Mouse (Mus musculus) T-helper 2 cell (primary cell): ENCODE measurements around the gene Ppm1g.

Experiments
- in situ Hi-C: fragments of 300-600 bp; cut with MboI, MseI; formaldehyde crosslinking; loops from one replicate; pipeline ENCODE4 v1.15.1; 2025; ENCODE audit warnings: high pct_unique_total_duplicates

Ppm1g gene

GRCm38 (mm10) chr5:31220448-31221303, at the start of gene Ppm1g:
Gene Ppm1g, minus strand, starts transcription at chr5:31220687.
- in situ Hi-C loops = no loop called here

GRCm38 (mm10) chr5:31267686-31268085, 47.2 kb upstream of the Ppm1g start:
- in situ Hi-C loops = no loop called here

- in situ Hi-C loops = no loop called here
Measured at GRCm38 (mm10) chr5:31266101-31266500, 45.6 kb upstream of the Ppm1g start.

GRCm38 (mm10) chr5:31257616-31258015, 37.1 kb upstream of the Ppm1g start:
- in situ Hi-C loops = no loop called here

GRCm38 (mm10) chr5:31255971-31256370, 35.5 kb upstream of the Ppm1g start:
- in situ Hi-C loops = no loop called here

GRCm38 (mm10) chr5:31255381-31255780, 34.9 kb upstream of the Ppm1g start:
- in situ Hi-C loops = no loop called here

GRCm38 (mm10) chr5:31254901-31255300, 34.4 kb upstream of the Ppm1g start:
- in situ Hi-C loops = no loop called here

GRCm38 (mm10) chr5:31254452-31254851, 34.0 kb upstream of the Ppm1g start:
- in situ Hi-C loops = no loop called here

- in situ Hi-C loops = no loop called here
Measured at GRCm38 (mm10) chr5:31253806-31254205, 33.3 kb upstream of the Ppm1g start.

GRCm38 (mm10) chr5:31252795-31253545, 32.5 kb upstream of the Ppm1g start:
- in situ Hi-C loops = no loop called here

- in situ Hi-C loops = no loop called here
Measured at GRCm38 (mm10) chr5:31252151-31252550, 31.7 kb upstream of the Ppm1g start.

GRCm38 (mm10) chr5:31251541-31252101, 31.1 kb upstream of the Ppm1g start, which contains the start of gene Krtcap3:
Gene Krtcap3, plus strand, starts transcription at chr5:31251691.
- in situ Hi-C loops = no loop called here

GRCm38 (mm10) chr5:31250716-31251115, 30.2 kb upstream of the Ppm1g start:
- in situ Hi-C loops = no loop called here

GRCm38 (mm10) chr5:31242191-31242590, 21.7 kb upstream of the Ppm1g start:
- in situ Hi-C loops = no loop called here

- in situ Hi-C loops = no loop called here
Measured at GRCm38 (mm10) chr5:31241522-31242034, 21.1 kb upstream of the Ppm1g start.

GRCm38 (mm10) chr5:31240637-31241521, 20.4 kb upstream of the Ppm1g start, which contains the start of the genes Nrbp1 and Gm9970:
Gene Nrbp1, plus strand, starts transcription at chr5:31240864.
Gene Gm9970, minus strand, starts transcription at chr5:31241232.
- in situ Hi-C loops = no loop called here

GRCm38 (mm10) chr5:31226641-31227040, 6.2 kb upstream of the Ppm1g start:
- in situ Hi-C loops = no loop called here

GRCm38 (mm10) chr5:31222696-31223095, 2.2 kb upstream of the Ppm1g start:
- in situ Hi-C loops = no loop called here

GRCm38 (mm10) chr5:31221304-31221945, 938 bp upstream of the Ppm1g start:
- in situ Hi-C loops = no loop called here

GRCm38 (mm10) chr5:31219911-31220447, 508 bp downstream of the Ppm1g start:
- in situ Hi-C loops = no loop called here
